Mouse (Mus musculus): ENCODE results near the gene Dhodh.

- TF ChIP-seq CTCF (IDR thresholded peaks at IDR 0.05; ENCODE audit: control insufficient read depth, insufficient read depth, low read length), result no peak
- no peak for TF ChIP-seq POLR2A (IDR thresholded peaks at IDR 0.05; ENCODE audit: borderline replicate concordance, control insufficient read depth, low read depth, low read length)
These were observed 23.6 kb downstream of the Dhodh start for GRCm38 (mm10) chr8:109584830-109585229.
